Mouse (Mus musculus) lung, adult 2 months (tissue): ENCODE results near the gene Ddx23. TPM values are rescaled to one million over a fixed set of nuclear protein-coding genes. Genes with fewer than 3 reads are reported as not detected.

Experiments used
- DNase-seq: peaks from one replicate; pipeline ENCODE4 v3.0.0; 2022
- H3K4me1 ChIP-seq: fragments of 200-500 bp; 2 replicates; pipeline ENCODE4 v1.6.1; 2011; ENCODE audit warnings: low read length; ENCODE audit not compliant: control insufficient read depth, insufficient read depth
- H3K4me3 ChIP-seq: fragments of 200-500 bp; replicated peaks from 2 replicates; pipeline ENCODE3; 2011; ENCODE audit warnings: low read depth, mild to moderate bottlenecking, control low read depth, low read length; ENCODE audit errors: extremely low read depth
- CTCF ChIP-seq: fragments of 200-500 bp; IDR thresholded peaks from 2 replicates; pipeline ENCODE4 v1.5.1; 2011; ENCODE audit warnings: mild to moderate bottlenecking, low read length, control low read depth; ENCODE audit not compliant: insufficient read depth
- POLR2A ChIP-seq: fragments of 200-500 bp; IDR thresholded peaks from 2 replicates; pipeline ENCODE4 v1.6.1; 2011; ENCODE audit warnings: low read depth, mild to moderate bottlenecking, control low read depth, low read length, borderline replicate concordance; ENCODE audit errors: extremely low read depth
- WGBS: fragments of 180-500 bp; shearing (Covaris S2); methylation state at CpG from one replicate; pipeline ENCODE4 v1.1.7; 2018; 5-methylcytosine and 5-hydroxymethylcytosine counted together
- polyA plus RNA-seq: library from polyadenylated mRNA; depleted of rRNA; stranded (reverse); fragments of >200 nt; gene quantifications from 2 replicates; pipeline ENCODE4 v1.2.3, GENCODE M21; 2012

Gene Ddx23
- polyA plus RNA-seq, 1 experiment, result 38.9 TPM

- no peak for DNase-seq
- TF ChIP-seq CTCF, result no peak
- no peak for TF ChIP-seq POLR2A
- peak overlapping the region; percentile 63 for H3K4me3 ChIP-seq
- 15% methylated on average over 12 of the region's 12 CpGs for WGBS
- peaks cover 6% of the 10 kb centered on the region; the same call in 1 of the 2 replicates for H3K4me1 ChIP-seq
Observed at GRCm38 (mm10) chr15:98610131-98610633, 52.5 kb downstream of the Ddx23 start.

GRCm38 (mm10) chr15:98609331-98610130 lies 53.2 kb downstream of the Ddx23 start, which contains the start of gene Adcy6:
TSS of gene Adcy6 (minus strand) at chr15:98610076.
- DNase-seq, result peak; percentile 75
- peaks cover 6% of the 10 kb centered on the region; the same call in 1 of the 2 replicates for H3K4me1 ChIP-seq
- WGBS, result 2% methylated on average over 71 of the region's 75 CpGs
- TF ChIP-seq CTCF (no peak), POLR2A (peak; percentile 32; the same call in 1 of the 2 replicates)
- peak within 1 kb of the TSS; percentile 63 for H3K4me3 ChIP-seq

DNA sequence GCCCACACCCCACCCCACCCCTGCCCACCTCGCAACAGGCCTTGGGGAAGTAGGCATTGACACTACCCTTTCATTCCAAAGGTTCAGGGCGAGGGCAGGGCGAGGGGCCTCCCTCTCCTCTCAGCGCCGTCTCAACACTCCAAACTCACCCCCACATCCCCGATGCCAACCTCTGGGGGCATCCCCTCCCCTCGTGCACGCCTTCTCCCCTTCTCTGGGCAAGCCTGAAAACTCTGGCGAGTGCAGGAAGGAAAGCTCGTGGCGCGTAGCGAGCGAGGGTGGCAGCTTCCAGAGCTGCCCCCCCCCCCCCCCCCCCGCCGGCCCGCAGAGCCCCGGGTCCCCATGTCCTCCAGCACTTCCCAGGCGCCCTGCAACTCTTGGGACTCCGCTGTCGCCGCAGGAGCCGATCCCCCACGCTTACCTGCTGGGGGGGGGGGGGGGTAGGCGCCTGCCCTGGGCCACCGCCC lies 53.9 kb downstream of the Ddx23 start:
- peak; percentile 42 for DNase-seq
- Histone ChIP-seq H3K4me1 (peaks cover 6% of the 10 kb centered on the region; the same call in 1 of the 2 replicates), H3K4me3 (peak overlapping the region; percentile 63)
- 1% methylated on average over 22 of the region's 26 CpGs for WGBS
- no peak for TF ChIP-seq POLR2A
- no peak for TF ChIP-seq CTCF

DNA sequence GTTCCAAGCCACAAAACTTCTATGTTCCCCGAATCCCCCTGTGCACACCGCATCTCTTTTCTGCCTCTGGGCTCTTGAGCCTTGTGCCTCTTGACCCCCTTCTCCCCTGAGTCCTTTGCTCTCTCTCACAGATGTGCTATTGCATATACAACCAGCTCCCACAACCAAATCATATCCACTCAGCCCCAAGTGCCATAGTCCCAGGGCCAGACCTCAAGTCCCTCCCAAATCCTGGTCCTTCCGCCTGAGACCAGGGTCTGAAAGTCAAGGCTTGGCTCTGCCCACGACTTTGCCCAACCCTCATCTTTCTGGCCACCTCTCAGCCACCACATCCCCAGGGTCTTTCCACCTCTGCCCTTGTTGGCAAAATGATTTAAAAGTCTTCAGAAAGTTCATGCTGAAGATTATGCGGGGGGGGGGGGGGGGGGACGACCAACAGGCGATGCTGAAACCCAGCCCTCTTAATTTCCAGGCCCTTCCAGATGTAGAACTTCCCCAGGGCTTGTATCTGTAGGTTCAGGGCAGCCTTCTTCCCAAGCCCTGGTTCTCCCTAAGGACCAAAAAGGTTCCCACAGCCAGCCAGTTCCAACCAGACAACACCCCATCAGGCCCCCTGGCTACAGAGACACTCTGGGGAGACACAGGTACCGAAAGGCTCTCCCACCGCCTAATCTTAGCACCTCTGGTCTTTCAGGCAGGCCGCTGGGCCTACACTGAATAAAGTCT lies 54.5 kb downstream of the Ddx23 start:
- Histone ChIP-seq H3K4me1 (peaks cover 6% of the 10 kb centered on the region; the same call in 1 of the 2 replicates), H3K4me3 (peak overlapping the region; percentile 63)
- WGBS, result 9% methylated on average over 10 of the region's 10 CpGs
- no peak for TF ChIP-seq CTCF
- TF ChIP-seq POLR2A, result no peak
- no peak for DNase-seq

GRCm38 (mm10) chr15:98607557-98607956 lies 55.1 kb downstream of the Ddx23 start:
- TF ChIP-seq CTCF (no peak), POLR2A (no peak)
- Histone ChIP-seq H3K4me1 (peaks cover 6% of the 10 kb centered on the region; the same call in 1 of the 2 replicates), H3K4me3 (no peak overlapping the region)
- WGBS, result 22% methylated on average over 4 of the region's 4 CpGs
- DNase-seq, result no peak

DNA sequence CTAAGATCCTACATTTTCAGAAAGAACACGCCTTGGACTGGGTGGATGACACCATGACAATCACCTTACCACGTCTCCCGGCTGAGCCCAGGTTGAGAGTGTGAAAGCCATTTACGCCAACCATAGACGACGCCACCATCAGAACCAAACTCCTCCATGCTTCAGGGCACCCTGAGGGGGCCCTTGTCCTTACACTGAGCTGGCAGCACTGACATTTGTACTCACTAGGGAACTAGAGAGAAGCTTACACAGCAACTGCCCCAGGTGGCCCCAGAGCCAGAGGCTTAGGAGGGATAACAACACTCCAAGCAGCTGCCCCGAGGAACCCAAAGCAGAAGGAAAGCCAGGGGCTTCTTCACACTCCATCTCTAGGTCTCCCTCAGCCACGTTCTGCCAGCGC lies 56.0 kb downstream of the Ddx23 start:
- 67% methylated on average over 9 of the region's 9 CpGs for WGBS
- Histone ChIP-seq H3K4me3 (no peak overlapping the region), H3K4me1 (peaks cover 6% of the 10 kb centered on the region; the same call in 1 of the 2 replicates)
- no peak for DNase-seq
- no peak for TF ChIP-seq CTCF
- no peak for TF ChIP-seq POLR2A

- DNase-seq, result no peak
- Histone ChIP-seq H3K4me3 (no peak overlapping the region), H3K4me1 (peaks cover 6% of the 10 kb centered on the region; the same call in 1 of the 2 replicates)
- TF ChIP-seq CTCF (no peak), POLR2A (no peak)
- WGBS, result 61% methylated on average over 12 of the region's 12 CpGs
Observed at GRCm38 (mm10) chr15:98606051-98606536, 56.6 kb downstream of the Ddx23 start.

- 89% methylated on average over 24 of the region's 24 CpGs for WGBS
- TF ChIP-seq POLR2A (no peak), CTCF (no peak)
- no peak for DNase-seq
- no peak overlapping the region for H3K4me3 ChIP-seq
- H3K4me1 ChIP-seq, result peaks cover 6% of the 10 kb centered on the region; the same call in 1 of the 2 replicates
Observed at GRCm38 (mm10) chr15:98604041-98604575, 58.6 kb downstream of the Ddx23 start.
